Mouse (Mus musculus) neural tube, embryonic 14.5 days (tissue): ENCODE results near the gene Trappc10. TPM values are rescaled to one million over a fixed set of nuclear protein-coding genes. Genes with fewer than 3 reads are reported as not detected.

Experiments used
- polyA plus RNA-seq: library from polyadenylated mRNA; unstranded; fragments of >200 nt; fragmentation: Nextera tagmentation; extraction: Ambion mirVana; gene quantifications from 2 replicates; pipeline ENCODE4 v1.2.1, GENCODE M21; 2014

The Trappc10 gene
- polyA plus RNA-seq, 1 experiment from 2014 or later: 43.2 TPM

Other genes starting within 250 kb of the Trappc10 start
- gene Pfkl, start 234.6 kb downstream of the Trappc10 start, polyA plus RNA-seq: 83.2 and 93.9 TPM in 2 replicates
- not detected in 2 replicates for gene Dnmt3l, start 202.7 kb downstream of the Trappc10 start, polyA plus RNA-seq
- gene Aire, start 201.0 kb downstream of the Trappc10 start, polyA plus RNA-seq: 0.21 TPM in 2 replicates
- gene Icosl, start 175.3 kb downstream of the Trappc10 start, polyA plus RNA-seq: 0.56 and 1.1 TPM in 2 replicates
- 14.6 and 16.0 TPM in 2 replicates for gene D10Jhu81e, start 74.9 kb downstream of the Trappc10 start, polyA plus RNA-seq
- gene Pwp2, start 59.5 kb downstream of the Trappc10 start, polyA plus RNA-seq: 12.7 and 15.7 TPM in 2 replicates
- gene Agpat3, start 107.8 kb upstream of the Trappc10 start, polyA plus RNA-seq: 64.4 and 89.5 TPM in 2 replicates
- 312 and 336 TPM in 2 replicates for gene Rrp1, start 168.4 kb upstream of the Trappc10 start, polyA plus RNA-seq
- 96.7 and 110 TPM in 2 replicates for gene Cstb, start 181.0 kb upstream of the Trappc10 start, polyA plus RNA-seq
- 22.8 and 36.1 TPM in 2 replicates for gene Pdxk, start 220.3 kb upstream of the Trappc10 start, polyA plus RNA-seq